Mouse (Mus musculus) adrenal gland, adult (tissue): ENCODE measurements around the gene CK137956.

Experiments used
- DNase-seq, 2 experiments: peaks; one replicate each; pipeline ENCODE4 v3.0.0; 2022 to 2023; ENCODE audit warnings: low spot score in 1 of 2; ENCODE audit not compliant: inconsistent age in 2 of 2

Gene CK137956

DNA sequence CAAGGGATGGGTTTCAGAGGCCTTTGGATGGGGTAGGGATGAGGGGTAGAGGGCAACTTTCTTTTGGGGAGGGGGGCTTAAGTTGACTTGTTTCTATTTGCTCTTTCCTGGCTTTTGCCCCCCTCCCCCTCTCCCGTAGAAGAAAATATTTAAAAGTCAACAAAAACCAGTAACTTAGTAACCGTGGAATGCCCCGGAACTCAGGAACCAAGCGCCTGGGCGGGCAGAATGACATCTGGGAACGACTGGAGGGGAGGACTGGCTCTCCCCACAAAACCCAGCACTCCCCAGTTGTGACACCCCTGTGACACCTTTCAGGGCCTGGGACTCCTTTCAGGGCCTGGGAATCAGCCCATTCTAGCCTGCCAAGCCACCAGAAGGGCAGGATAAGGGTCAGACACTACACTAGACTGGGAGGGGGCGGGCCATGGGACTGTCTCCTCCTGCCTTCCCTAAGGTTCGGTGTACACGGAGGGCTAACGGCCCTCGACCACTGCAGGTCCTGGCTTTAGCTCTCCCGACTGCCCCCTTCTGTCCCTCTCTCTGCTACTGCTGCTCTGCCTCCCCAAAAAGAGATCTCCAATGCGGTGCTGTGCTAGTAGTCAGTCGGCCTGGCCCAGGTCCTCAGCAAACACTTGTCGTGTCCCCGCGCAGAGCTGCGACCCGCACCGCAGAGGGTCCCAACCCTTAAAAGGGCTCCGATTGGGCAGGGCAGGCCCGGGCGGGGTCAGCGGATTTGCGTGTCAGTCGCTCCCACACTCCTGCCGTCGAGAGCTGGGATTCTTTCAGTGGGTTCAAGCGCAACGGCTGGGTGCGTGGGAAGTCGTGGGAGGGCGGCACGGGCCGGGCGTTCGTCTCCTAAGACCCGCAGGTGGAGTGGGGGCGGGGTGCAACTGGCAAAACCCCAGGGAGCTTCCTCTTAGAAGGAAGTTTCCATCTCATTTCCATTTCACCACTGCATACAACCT is at the start of gene CK137956:
Gene CK137956 (minus strand): TSS at position 51 of the 968 bp plus-strand sequence.
- no peak for DNase-seq

- no peak for DNase-seq
These were observed 48.7 kb upstream of the CK137956 start for GRCm38 (mm10) chr4:128019465-128019864.

- DNase-seq, result no peak
These were observed 34.2 kb upstream of the CK137956 start for GRCm38 (mm10) chr4:128004797-128005452.

DNA sequence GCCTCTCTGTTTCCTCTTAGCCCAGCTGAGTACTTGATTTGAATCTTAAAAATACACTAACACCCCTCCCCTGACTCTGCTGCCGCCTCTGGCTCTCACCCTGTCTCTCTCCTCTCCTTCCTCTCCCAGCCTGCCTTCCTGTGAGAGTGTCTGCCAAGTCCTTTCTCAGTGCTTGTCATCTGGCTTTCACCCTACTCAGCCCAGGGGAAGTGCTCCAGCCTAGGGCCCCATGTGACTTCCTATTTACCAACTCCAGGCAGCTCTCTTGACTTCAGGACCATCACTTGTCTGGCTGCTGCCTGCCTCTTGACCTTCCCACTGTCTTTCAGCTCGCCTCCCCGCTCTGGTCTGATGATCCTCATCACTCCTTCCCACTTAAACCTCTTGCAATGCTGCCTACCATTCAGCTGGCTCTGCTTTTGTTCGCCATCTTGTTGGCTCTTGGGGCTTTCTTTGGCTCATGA is 31.9 kb upstream of the CK137956 start:
- no peak for DNase-seq

DNA sequence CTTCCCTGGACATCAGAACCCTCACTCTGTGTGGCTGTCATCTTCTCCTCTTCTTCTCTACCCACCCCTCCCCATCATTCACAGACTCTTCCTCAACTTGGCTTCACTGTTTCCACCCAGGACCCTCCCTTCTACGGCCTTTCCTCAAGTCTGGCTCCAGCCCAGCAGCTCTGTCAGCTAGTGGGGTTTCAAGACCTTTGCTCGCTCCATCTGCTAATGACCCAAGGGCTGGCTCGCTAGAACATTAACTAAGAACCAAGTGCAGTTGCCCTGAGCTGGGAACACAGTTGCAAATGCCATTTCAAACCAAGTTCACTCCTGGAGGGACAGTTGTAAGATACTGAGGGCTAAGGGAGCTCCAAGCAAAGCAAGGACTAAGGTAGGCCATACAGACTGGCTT is 28.5 kb upstream of the CK137956 start:
- DNase-seq, result no peak

GRCm38 (mm10) chr4:127989347-127989995 is 18.7 kb upstream of the CK137956 start:
- DNase-seq, result no peak

- no peak for DNase-seq
These were observed 17.9 kb upstream of the CK137956 start for GRCm38 (mm10) chr4:127988526-127989180.

- peak in 1 of 2 experiments; percentile 25 for DNase-seq
These were observed 17.2 kb upstream of the CK137956 start, which contains the start of gene Csmd2 for GRCm38 (mm10) chr4:127987784-127988455. Csmd2 (plus strand) TSS chr4:127987857.

DNA sequence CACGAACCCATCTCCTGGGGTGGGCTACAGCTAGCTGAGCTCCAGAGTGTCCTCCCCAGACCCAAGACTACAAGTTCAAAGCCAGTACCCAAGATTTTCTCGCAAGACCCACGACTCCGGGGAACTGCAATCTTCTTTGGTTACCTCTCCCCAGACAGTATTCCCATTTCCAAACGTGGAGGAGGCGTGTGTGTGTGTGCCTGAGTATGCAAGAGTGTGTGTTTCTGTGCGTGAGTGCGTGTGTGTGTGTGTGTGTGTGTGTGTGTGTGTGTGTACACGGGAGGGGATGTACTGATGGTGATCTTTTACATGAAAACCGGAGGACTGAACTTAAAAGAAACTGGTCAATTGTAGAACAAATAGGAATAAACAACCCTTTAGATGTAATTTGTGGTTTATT is 16.5 kb upstream of the CK137956 start:
- no peak for DNase-seq

- DNase-seq, result no peak
These were observed 15.8 kb upstream of the CK137956 start for GRCm38 (mm10) chr4:127986491-127987075.

DNA sequence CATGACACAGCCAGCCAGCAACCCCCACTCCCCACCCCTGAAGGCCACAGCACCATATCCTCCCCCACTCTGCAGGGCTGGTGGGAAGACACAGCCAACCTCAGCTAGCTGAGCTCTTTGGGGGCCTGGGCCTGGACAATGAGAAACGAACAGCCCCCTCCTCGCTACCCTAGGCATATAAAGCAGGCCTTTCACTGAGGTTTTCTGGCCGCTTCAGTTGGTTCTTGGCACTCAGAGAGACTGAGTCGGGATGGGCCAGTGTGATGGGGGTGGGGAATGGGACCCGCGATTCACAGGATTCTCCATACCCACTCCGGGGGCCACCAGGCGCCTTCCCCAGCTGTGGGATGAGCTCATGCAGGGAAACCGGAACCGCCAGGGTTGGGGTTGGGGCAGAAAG is 15.1 kb upstream of the CK137956 start:
- no peak for DNase-seq

GRCm38 (mm10) chr4:127984426-127984825 is 13.7 kb upstream of the CK137956 start:
- no peak for DNase-seq

DNA sequence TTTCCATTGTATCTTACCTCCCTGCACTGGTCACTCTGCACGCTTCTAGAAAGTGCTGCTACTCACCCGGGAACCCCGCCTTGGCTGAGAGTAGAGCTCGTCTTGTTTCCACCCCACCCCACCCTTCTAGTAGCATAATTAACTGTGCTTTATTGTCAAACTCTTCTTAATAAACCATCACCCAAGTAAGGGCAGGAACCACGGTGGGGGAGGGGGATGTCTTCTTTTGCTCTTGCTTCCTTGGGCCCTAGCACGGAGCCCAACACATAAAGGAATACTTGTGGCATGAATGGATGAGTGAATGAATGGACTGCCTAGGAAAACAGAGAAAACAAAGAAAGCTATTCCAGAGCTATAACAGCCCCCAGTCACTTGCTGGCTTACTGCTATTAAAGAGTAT is 10.4 kb upstream of the CK137956 start:
- no peak for DNase-seq

GRCm38 (mm10) chr4:127972976-127973375 is 2.2 kb upstream of the CK137956 start:
- DNase-seq, result no peak

GRCm38 (mm10) chr4:127970018-127970421 is 731 bp downstream of the CK137956 start:
- DNase-seq, result peak in 1 of 2 experiments; percentile 66

DNA sequence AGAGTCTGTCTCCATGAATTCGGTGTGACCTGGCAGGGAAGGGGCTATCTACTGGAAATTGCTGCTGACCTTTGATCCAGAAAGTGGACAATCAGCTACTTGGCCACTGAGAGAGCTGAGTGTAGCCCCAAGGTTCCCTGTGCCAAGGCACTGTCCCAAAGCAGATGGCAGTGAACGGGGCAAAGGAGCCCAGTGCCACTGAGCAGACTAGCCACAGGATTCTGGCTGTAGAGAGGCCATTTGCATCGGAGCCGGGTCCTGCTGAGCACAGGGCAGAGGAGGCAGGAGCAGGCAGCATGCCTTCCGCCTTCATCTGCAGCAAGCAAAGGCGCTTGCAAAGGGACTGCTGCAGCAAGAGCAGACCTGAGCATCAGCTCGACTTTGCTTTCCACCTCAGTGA is 1.6 kb downstream of the CK137956 start:
- no peak for DNase-seq

GRCm38 (mm10) chr4:127953006-127953710 is 17.6 kb downstream of the CK137956 start:
- DNase-seq, result no peak

GRCm38 (mm10) chr4:127947696-127948095 is 23.1 kb downstream of the CK137956 start:
- no peak for DNase-seq

GRCm38 (mm10) chr4:127937474-127937873 is 33.3 kb downstream of the CK137956 start:
- no peak for DNase-seq
